Mouse (Mus musculus) cerebellum, postnatal 4 days (tissue): ENCODE measurements at regions not wholly inside any gene's neighbourhood (a gene's known extent, or its start where the extent isn't known, plus 50 kb on each side); places are given as distances from the start of the nearest gene placed in this dataset.
A peak's percentile ranks its signal among the peaks of the same experiment; 100 is the strongest.
"Not testable (repeated sequence)": the region's sequence is repeated elsewhere in the genome, so short reads cannot be mapped to it uniquely, and the experiment has no call there.

Experiments
- DNase-seq, 2 experiments: peaks; one replicate each; pipeline ENCODE4 v3.0.0; 2022; ENCODE audit warnings: low spot score in 2 of 2, mixed read lengths in 1 of 2

- not testable (repeated sequence) for DNase-seq
These were observed 62.1 kb downstream of the Duxbl3 start for GRCm38 (mm10) chr14:26319821-26320220.

- DNase-seq: no peak
These were observed 63.0 kb downstream of the Duxbl3 start for GRCm38 (mm10) chr14:26320736-26321135.

GRCm38 (mm10) chr14:26328562-26328961 lies 70.8 kb downstream of the Duxbl3 start:
- DNase-seq: peak in 1 of 2 experiments; percentile 43

GRCm38 (mm10) chr14:26341111-26341510 lies 83.3 kb downstream of the Duxbl3 start:
- DNase-seq: no peak

- no peak for DNase-seq
These were observed 87.5 kb downstream of the Duxbl3 start for GRCm38 (mm10) chr14:26345227-26345626.

GRCm38 (mm10) chr14:26347296-26347695 lies 89.5 kb downstream of the Duxbl3 start:
- no peak for DNase-seq

- no peak for DNase-seq
These were observed 95.2 kb downstream of the Duxbl3 start for GRCm38 (mm10) chr14:26352927-26353326.

- DNase-seq: no peak
These were observed 99.5 kb downstream of the Duxbl3 start for GRCm38 (mm10) chr14:26357242-26357641.

- no peak for DNase-seq
These were observed 100.2 kb downstream of the Duxbl3 start for GRCm38 (mm10) chr14:26357996-26358395.

GRCm38 (mm10) chr14:26360071-26360470 lies 102.3 kb downstream of the Duxbl3 start:
- no peak for DNase-seq

- no peak for DNase-seq
These were observed 103.4 kb downstream of the Duxbl3 start for GRCm38 (mm10) chr14:26361206-26361605.
